Mouse (Mus musculus): ENCODE data around the gene Cwc27.

- no peak for TF ChIP-seq CTCF (IDR thresholded peaks at IDR 0.05; ENCODE audit: control insufficient read depth, insufficient read depth, low read length)
- TF ChIP-seq POLR2A (IDR thresholded peaks at IDR 0.05; ENCODE audit: borderline replicate concordance, control insufficient read depth, low read depth, low read length), result no peak
Measured at GRCm38 (mm10) chr13:104594820-104595351, 222.1 kb downstream of the Cwc27 start.

Data from bone marrow, adult 2 months (tissue).